Mouse (Mus musculus): Measurements from ENCODE around the gene Itgb4.

- TF ChIP-seq CTCF (IDR thresholded peaks at IDR 0.05): no peak
- no peak for TF ChIP-seq POLR2A (IDR thresholded peaks at IDR 0.05; ENCODE audit: insufficient read depth, low read depth, low read length)
- TF ChIP-seq EP300 (IDR thresholded peaks at IDR 0.05; ENCODE audit: insufficient read depth, low read depth, low read length): 0 out of 2 replicates have a peak, but pooled peaks have one; percentile 15
Observed at GRCm38 (mm10) chr11:115964977-115965604, 9.4 kb upstream of the Itgb4 start.
